Mouse (Mus musculus): ENCODE data around the gene Fcrl1.

GRCm38 (mm10) chr3:87383308-87383707, 7.1 kb downstream of the Fcrl1 start:
- TF ChIP-seq CTCF (IDR thresholded peaks at IDR 0.05; ENCODE audit: low read depth), result no peak
- TF ChIP-seq EP300 (IDR thresholded peaks at IDR 0.05; ENCODE audit: low read depth), result no peak

All from heart, postnatal 0 days (tissue).